Mouse (Mus musculus) Muller cell, postnatal 12 days (primary cell): ENCODE measurements at regions not wholly inside any gene's neighbourhood (a gene's known extent, or its start where the extent isn't known, plus 50 kb on each side); places are given as distances from the start of the nearest gene placed in this dataset.

Experiments used
- DNase-seq: peaks from one replicate; pipeline ENCODE4 v3.0.0-alpha.2; 2015; ENCODE audit errors: inconsistent ontology term

DNA sequence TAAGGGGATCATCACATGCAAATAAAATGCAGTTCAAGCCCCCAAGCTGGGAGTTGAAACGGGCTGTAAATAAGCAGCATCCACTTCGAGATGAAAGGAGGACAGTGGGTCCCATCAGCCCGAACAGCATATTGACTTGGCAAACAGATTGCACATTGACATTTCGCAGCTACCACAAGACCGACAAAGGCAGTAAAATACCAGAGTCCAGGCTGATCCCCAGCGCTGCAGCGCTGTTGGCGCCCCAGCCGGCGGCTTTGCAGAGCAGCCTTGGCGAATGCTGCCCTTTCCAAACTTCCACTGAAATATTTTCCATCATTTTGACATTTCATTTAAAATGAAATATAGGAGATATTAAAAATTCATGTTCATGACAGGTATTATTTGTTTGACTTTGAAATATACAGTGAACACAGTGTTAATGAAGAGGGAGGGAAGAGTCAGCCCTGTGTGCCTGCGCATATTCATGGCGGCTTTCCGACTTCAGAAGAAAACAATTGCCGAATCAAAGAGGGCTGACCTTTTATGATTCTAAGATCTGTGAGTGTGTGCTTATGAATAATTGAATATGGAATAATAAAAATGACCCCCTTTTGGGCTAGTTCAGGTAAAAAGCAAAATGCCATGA is 98.4 kb downstream of the Sqor start:
- no peak for DNase-seq

DNA sequence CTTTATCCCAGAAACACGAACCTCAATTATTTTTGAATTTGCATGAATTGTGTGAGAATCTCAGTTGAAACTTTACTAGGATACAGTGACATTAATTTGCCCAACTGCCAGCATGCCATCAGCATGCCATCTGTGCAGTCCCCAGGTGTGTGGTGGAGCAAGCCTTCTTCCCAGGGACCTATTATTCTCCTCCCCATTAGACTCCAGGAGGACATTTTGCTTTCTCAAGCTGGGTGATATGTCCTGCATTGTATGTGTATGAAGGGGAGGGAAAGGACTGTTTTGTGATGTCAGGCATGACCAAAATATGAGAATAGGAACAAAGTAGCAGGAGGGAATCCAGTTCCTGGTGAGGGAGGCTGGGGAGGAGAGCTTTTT is 98.9 kb downstream of the Sqor start:
- DNase-seq: no peak

GRCm38 (mm10) chr2:122887111-122887510 is 122.1 kb downstream of the Sqor start:
- DNase-seq: no peak

GRCm38 (mm10) chr2:122887526-122887925 is 122.5 kb downstream of the Sqor start:
- no peak for DNase-seq

DNA sequence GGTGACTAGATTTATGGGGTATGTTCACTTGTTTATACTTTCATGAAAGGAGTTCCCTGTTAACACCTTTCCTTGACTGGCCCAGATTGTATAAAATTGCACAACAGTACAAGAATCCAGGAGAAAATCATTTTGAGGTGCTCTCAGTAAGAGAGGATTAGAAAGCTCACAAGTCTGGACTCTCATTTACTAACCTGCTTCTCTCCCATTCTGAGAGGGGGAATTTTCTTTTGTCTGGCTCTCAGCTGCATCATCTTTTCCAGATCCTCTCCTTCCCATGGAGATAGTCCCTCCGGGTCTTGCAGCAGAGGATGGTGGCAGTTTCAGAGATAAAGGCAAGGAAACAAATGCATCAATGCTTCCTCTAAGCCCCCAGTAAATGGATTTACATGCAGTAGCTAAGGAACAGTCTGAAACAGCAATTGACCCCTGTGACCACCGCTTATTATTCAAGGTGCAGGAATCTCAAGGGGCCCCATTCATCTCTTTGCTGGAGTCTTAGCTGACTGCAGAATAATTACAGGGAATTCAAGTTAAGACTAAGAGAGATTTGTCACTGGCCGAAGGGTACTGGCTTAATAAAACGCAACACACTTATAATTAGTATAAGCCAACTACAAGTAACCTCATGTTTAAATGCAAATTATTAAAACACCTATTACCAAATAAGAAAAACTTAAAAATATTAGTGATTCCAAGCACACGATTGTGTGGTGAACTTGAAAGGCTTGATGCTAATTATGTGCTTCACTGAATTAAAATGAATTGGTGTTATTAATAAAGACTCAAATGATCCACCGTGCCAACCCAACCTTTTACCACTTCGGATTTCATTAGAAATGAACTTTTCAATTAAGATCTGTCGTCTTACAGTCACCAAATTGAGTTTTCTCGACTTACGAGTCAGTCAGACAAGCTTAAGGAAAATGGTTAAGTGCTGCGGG is 140.4 kb downstream of the Sqor start:
- DNase-seq: no peak

DNA sequence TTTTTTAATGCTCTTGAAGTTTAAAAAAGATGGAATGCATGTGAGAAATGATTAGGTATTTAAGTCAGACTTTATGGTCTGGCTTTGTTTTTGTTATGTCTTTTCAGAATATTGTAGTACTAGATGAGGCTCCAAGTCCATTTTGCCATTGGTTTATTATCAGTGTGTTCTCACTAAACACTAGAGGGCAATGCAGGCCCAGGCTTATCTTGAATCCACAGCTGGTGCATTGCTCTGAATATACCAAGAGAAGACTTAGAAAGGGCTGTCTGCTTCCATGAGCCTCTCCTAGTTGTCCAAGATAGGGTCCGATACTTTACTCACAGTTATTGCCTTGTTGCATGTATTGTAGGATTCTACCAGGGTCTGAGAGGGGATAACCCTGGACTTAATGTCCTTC is 151.7 kb downstream of the Sqor start:
- no peak for DNase-seq

- no peak for DNase-seq
Measured at GRCm38 (mm10) chr2:122937922-122938321, 172.9 kb downstream of the Sqor start.

DNA sequence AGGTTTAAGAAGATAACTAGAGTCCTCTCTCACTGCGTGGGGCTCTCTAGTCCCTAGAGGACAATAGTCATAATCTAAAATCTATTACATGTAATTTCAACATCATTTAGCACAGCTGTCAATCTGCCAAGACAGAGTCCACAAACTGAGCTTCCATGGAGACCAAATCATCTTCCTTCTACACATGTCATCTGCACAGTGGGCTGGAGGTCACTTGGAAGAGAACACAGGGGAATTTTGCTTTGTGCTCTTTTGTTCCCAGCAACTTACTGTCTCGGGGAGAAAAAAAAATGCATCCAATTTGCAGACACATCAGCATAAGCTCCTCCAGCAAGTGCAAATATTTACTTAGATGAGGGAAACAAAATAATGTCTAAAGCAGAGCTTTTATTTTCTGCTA is 179.8 kb downstream of the Sqor start:
- peak; percentile 16 for DNase-seq

GRCm38 (mm10) chr2:122945891-122946290 is 180.9 kb downstream of the Sqor start:
- DNase-seq: no peak

DNA sequence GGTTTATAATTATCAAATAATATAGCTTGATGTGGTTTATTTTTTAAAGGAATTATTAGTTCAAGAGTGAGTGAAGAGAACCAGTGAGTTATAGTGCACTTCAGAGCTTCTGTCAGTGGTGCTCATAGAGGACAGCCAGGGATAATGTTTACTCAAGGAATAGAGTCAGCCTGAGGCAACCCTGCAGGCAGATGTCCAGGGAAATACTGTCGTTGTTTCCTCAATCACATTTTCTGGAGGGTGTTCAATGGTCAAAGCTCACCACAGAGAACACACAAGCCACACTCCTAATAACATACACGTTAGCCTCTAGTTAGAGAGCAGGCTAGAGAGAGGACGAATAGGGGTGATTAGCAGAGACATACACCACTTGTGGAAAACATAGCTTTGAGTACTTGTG is 184.0 kb downstream of the Sqor start:
- no peak for DNase-seq

- no peak for DNase-seq
Measured at GRCm38 (mm10) chr2:122961701-122962100, 196.7 kb downstream of the Sqor start.

- DNase-seq: no peak
Measured at GRCm38 (mm10) chr2:122968809-122969628, 204.0 kb downstream of the Sqor start.
